Mouse (Mus musculus) forebrain, embryonic 10.5 days (tissue): ENCODE measurements at regions not wholly inside any gene's neighbourhood (a gene's known extent, or its start where the extent isn't known, plus 50 kb on each side); places are given as distances from the start of the nearest gene placed in this dataset.
"Not testable (repeated sequence)": the region's sequence is repeated elsewhere in the genome, so short reads cannot be mapped to it uniquely, and the experiment has no call there.

ENCODE experiments used
- DNase-seq: peaks from one replicate; pipeline ENCODE4 v3.0.0-alpha.2; 2017; ENCODE audit warnings: low spot score; ENCODE audit errors: extremely low spot score
- H3K27ac ChIP-seq: fragments of 300-500 bp; sonication (generic); 2 replicates; pipeline ENCODE4 v1.5.1; 2016; ENCODE audit warnings: mild to moderate bottlenecking
- H3K27me3 ChIP-seq: fragments of 300-500 bp; sonication (generic); 2 replicates; pipeline ENCODE4 v1.6.1; 2016; ENCODE audit warnings: mild to moderate bottlenecking; ENCODE audit not compliant: poor library complexity, severe bottlenecking
- H3K36me3 ChIP-seq: fragments of 300-500 bp; sonication (generic); replicated peaks from 2 replicates; pipeline ENCODE4 v1.6.1; 2016; ENCODE audit warnings: mild to moderate bottlenecking, moderate library complexity
- H3K4me1 ChIP-seq: fragments of 300-500 bp; sonication (generic); 2 replicates; pipeline ENCODE4 v1.6.1; 2016
- H3K4me3 ChIP-seq: fragments of 300-500 bp; sonication (generic); 2 replicates; pipeline ENCODE4 v1.5.1; 2016; ENCODE audit warnings: mild to moderate bottlenecking, moderate library complexity
- H3K9me3 ChIP-seq: fragments of 300-500 bp; sonication (generic); 2 replicates; pipeline ENCODE4 v1.6.1; 2016; ENCODE audit warnings: mild to moderate bottlenecking, moderate library complexity
- WGBS: fragments of 180-500 bp; shearing (Covaris S2); methylation state at CpG from one replicate; pipeline ENCODE4 v1.1.7; 2016; 5-methylcytosine and 5-hydroxymethylcytosine counted together

DNA sequence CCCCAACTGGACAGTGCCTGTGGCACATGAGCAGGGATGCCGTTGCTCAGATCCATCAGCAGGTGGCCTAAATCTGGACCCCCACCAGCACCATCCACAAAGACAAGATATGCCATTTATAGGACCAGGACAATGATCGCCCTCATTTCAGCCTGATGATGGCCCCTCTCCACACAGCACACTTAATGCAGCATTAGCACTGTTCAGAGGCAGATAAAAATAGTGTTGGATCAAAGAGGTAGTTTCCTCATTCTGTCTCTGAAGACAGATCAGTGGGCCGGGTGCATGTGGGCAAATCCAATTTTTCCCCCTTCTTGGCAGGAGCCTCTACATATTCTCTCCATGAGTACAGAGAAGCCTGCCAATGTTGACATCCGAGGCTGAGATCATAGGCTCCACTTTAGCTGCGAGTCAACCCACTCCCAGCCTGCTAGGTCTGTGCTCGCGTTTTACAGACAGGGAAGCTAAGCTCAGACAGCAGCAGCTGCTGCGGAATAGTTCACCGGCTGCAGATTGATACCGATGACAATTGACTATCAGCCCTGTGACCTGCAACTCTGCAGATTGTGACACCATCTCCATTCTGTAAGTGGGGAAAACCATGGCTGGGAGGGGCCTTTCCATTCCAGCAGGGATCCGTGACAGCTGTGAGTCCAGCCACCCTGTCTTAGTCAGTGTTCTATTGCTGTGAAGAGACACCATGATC, 188.7 kb upstream of the Hs6st1 start:
- H3K27ac ChIP-seq = no peak overlapping the region
- H3K27me3 ChIP-seq = no peaks in the 10 kb centered on the region
- 85% methylated on average over 11 of the region's 11 CpGs for WGBS
- H3K9me3 ChIP-seq = no peaks in the 10 kb centered on the region
- H3K4me1 ChIP-seq = peaks cover 18% of the 10 kb centered on the region
- H3K36me3 ChIP-seq = no peaks in the 10 kb centered on the region
- H3K4me3 ChIP-seq = no peak overlapping the region
- DNase-seq = no peak

DNA sequence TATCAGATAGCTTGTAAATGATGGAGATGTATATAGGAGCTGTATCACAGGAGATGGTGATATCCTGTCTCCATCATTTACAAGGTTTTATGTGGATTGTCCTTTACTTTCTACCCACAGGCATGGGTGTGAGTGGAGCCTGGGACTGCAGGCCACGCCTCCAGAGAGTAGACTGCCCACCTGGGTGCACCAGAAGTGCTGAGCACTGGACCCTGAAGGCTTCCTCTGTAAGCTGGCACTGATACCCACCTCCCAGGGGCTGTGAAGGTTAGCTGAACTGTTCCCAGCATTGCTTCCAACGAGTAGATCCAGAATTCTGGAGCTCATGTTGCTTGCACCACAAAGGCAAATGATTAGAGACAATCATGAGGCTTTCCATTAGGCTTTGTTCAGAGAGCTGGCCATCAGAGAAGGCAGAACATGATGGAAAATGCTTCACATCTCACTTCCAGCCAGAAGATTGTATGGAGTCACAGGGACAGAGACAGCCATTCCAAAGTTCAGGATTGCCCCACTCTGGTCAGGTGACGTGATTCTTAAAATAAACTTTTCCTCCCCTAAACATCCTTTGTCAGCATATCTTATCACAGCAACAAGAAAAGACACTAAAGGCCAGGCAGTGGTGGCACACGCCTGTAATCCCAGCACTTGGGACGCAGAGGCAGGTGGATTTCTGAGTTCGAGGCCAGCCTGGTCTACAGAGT, 187.5 kb upstream of the Hs6st1 start:
- Histone ChIP-seq H3K9me3 (no peaks in the 10 kb centered on the region), H3K27me3 (no peaks in the 10 kb centered on the region), H3K36me3 (no peaks in the 10 kb centered on the region), H3K4me1 (peaks cover 12% of the 10 kb centered on the region), H3K27ac (no peak overlapping the region), H3K4me3 (no peak overlapping the region)
- no peak for DNase-seq
- WGBS = 85% methylated on average over 6 of the region's 6 CpGs

DNA sequence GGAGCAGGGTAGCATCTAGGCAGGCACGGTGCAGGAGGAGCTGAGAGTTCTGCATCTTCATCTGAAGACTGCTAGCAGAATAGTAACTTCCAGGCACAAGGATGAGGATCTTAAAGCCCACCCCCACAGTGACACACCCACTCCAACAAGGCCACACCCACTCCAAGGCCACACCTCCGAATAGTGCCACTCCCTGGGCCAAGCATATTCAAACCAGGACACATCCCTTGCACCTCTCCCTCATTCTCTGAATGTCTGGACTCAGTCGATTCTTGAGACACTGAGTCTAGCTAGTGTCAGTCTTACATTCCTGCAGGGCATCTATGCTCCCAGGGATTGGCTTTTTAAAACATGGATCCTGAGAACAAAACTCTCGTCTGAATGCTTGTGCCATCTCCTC, 186.7 kb upstream of the Hs6st1 start:
- no peak overlapping the region for H3K27ac ChIP-seq
- WGBS = 87% methylated on average over 4 of the region's 4 CpGs
- no peaks in the 10 kb centered on the region for H3K9me3 ChIP-seq
- DNase-seq = no peak
- no peaks in the 10 kb centered on the region for H3K36me3 ChIP-seq
- 0 out of 2 replicates have a peak, but pooled peaks cover 8% of the 10 kb centered on the region for H3K4me1 ChIP-seq
- no peak overlapping the region for H3K4me3 ChIP-seq
- H3K27me3 ChIP-seq = no peaks in the 10 kb centered on the region

DNA sequence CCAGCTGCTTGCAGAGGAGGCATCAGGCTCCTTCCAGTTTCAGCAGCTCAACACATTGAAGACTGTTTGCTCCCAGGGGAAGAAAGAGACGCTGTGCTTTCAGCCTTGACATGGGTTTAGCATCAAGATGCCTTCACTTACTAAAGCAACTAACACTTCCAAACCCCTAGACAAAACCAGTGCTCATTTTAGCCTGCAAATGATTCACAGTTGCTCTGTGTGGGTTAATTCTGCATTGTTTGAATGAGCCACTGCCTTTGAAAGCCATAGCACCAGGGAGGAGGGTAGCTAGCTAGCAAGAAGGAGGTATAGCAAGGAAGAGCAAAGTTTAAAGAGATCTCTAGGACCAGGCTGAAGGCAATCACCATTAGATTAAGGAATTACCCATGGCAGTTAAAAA, 186.1 kb upstream of the Hs6st1 start:
- no peaks in the 10 kb centered on the region for H3K27me3 ChIP-seq
- WGBS = 79% methylated on average over 1 of the region's 1 CpGs

DNA sequence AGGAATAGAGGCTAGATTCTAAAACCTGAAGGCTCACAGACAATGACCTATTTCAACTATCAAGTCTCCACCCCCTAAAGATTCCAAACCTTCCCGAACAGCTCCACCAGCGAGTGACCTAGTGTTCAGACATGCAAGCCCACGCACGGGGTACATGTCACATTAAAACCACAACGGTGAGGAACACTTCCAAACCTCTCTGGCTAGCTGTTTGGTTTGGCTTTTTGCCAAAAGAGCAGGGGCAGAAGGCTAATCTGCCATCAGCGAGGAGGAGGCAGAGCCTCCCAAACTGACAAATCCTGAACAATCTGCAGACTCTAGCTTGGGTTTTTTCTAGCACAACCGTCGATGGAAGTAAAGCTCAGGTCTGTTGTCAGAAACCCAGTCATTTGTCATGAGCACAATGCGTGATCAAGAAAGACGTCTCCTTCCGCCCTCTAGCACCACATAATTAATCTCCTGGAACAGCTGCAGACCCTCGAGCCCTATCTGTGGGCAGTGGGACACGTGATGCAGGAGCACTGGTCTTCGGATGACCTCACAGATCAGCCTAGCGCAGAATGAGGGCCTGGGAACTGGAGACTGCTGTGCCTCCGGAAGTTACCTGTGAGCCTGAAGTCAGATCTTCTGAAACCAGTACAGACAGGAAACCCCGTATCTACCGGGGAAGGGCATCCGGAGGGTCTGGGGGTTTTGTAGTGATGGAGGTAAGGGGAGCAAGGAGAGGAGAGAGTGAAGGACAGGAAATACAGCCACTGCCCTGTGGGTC, 178.3 kb upstream of the Hs6st1 start:
- H3K4me3 ChIP-seq = no peak overlapping the region
- no peak overlapping the region for H3K27ac ChIP-seq
- H3K9me3 ChIP-seq = peaks cover 8% of the 10 kb centered on the region; the same call in 1 of the 2 replicates
- 85% methylated on average over 19 of the region's 19 CpGs for WGBS
- no peaks in the 10 kb centered on the region for H3K27me3 ChIP-seq
- H3K4me1 ChIP-seq = 0 out of 2 replicates have a peak, but pooled peaks cover 5% of the 10 kb centered on the region
- no peaks in the 10 kb centered on the region for H3K36me3 ChIP-seq
- DNase-seq = no peak

More for the DNA sequence above, 186.1 kb upstream of the Hs6st1 start:
- H3K4me3 ChIP-seq = no peak overlapping the region
- no peak for DNase-seq
- no peaks in the 10 kb centered on the region for H3K36me3 ChIP-seq
- H3K9me3 ChIP-seq = no peaks in the 10 kb centered on the region
- H3K27ac ChIP-seq = no peak overlapping the region
- 0 out of 2 replicates have a peak, but pooled peaks cover 8% of the 10 kb centered on the region for H3K4me1 ChIP-seq

DNA sequence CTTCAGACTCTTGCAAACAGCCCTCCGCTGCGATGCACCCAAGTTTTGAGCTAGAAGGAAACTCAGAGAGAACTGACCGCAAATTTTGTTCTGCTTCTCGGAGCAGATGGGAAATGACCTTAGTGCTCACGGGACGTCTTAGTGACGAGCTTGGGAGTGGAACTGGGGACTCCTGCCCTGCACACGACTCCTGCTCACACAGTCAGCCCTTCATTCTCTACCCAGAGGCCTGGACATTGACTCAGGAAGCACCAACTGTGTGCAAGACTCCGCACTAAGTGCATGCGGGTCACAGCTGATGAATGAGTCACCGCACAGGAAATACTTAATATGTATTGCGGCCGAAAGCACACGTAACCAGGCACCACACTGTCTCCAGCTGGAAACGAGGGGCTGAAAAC, 177.7 kb upstream of the Hs6st1 start:
- Histone ChIP-seq H3K36me3 (no peaks in the 10 kb centered on the region), H3K4me3 (no peak overlapping the region), H3K4me1 (no peaks in the 10 kb centered on the region), H3K27ac (no peak overlapping the region), H3K9me3 (peaks cover 13% of the 10 kb centered on the region; the same call in 1 of the 2 replicates), H3K27me3 (no peaks in the 10 kb centered on the region)
- 89% methylated on average over 15 of the region's 15 CpGs for WGBS
- DNase-seq = no peak

DNA sequence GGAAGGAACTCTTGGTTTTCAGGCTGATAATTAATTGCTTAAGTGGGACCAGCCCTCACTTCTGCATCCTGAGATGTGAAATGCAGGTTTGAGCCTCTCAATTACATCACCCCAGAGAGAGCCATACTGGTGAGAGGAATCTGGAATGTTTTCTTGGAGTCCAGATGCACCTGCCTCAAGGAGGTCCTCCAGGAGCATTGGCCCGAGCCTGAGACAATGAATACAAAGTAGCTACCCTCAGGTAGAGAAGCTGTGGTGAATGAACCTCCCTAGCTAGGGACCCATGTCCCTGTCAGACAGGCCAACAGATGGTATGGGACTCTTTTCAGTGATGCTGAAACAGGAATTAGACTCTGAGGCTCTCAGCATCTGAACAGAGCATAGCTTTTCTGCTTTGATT, 168.7 kb upstream of the Hs6st1 start:
- H3K4me3 ChIP-seq = no peak overlapping the region
- 73% methylated on average over 1 of the region's 1 CpGs for WGBS
- DNase-seq = no peak
- H3K4me1 ChIP-seq = no peaks in the 10 kb centered on the region
- H3K36me3 ChIP-seq = no peaks in the 10 kb centered on the region
- H3K27ac ChIP-seq = no peak overlapping the region
- no peaks in the 10 kb centered on the region for H3K27me3 ChIP-seq
- peaks cover 14% of the 10 kb centered on the region; the same call in 1 of the 2 replicates for H3K9me3 ChIP-seq

DNA sequence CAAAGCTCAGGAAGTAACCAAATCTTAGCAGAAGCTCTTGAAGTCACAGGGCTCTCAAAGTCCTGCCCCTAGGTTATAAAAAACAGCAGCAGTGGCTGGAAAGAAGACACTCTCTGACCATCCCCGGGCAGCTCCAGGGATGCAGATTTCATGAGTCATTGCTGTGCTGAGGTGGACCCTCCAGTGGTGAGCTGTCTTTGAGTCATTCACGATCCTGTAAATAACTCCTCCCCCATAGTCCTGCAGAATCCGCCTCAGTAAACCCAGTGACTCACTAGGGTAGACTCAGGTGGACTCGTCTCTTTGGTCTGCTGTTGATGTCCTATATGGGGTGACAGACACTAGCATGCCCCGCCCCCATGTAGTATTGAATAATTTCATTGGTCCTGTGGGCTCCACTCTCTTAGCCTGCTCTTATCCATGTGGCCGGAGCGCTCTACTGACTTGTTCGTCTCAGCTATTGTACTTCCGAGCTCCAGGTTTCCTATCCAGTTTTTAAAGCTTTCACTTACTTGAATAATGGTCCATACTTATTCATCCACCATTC, 164.1 kb upstream of the Hs6st1 start:
- Histone ChIP-seq H3K27ac (no peak overlapping the region), H3K4me1 (peaks cover 11% of the 10 kb centered on the region), H3K36me3 (no peaks in the 10 kb centered on the region), H3K4me3 (no peak overlapping the region), H3K9me3 (no peaks in the 10 kb centered on the region), H3K27me3 (no peaks in the 10 kb centered on the region)
- 87% methylated on average over 9 of the region's 9 CpGs for WGBS
- DNase-seq = no peak

DNA sequence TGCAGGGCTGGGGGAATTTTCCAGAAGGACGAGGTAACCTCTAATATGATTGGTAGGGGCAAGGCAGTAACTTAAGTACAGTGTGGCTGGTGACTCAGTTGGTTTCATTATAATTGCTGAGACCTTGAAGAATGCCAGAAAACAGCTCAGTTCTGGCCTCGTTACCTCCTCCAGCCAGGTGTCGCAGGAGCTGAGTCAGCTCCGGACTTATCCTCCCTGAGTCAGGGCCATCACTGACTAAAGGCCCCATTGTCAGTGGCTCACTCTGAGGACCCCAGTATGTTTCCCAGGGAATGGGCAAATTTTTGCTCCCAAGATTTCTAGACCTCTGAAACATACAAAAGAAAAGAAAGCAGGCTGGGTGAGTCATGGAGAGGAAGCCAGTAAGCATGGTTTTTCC, 154.6 kb upstream of the Hs6st1 start:
- Histone ChIP-seq H3K4me1 (no peaks in the 10 kb centered on the region), H3K27ac (no peak overlapping the region), H3K9me3 (peaks cover 5% of the 10 kb centered on the region), H3K36me3 (no peaks in the 10 kb centered on the region), H3K27me3 (no peaks in the 10 kb centered on the region), H3K4me3 (no peak overlapping the region)
- no peak for DNase-seq
- WGBS = 90% methylated on average over 4 of the region's 4 CpGs

DNA sequence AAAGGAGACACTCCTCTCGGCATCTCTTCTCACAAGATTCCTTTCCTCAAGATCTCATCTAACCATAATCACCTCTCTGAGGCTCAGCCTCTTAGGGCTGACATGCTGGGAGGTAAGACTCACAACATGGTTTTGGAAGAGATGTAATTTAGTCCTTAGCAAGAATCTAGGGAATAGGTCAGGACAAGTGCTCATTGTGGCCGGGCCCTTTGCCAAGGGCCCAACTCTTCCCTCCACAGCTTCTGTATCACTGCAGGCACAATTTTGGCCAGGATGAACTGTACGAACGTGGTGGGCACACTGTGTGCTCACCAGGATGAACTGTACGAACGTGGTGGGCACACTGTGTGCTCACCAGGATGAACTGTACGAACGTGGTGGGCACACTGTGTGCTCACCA, 154.0 kb upstream of the Hs6st1 start:
- not testable (repeated sequence) for H3K4me1 ChIP-seq, H3K9me3 ChIP-seq, H3K27ac ChIP-seq, H3K4me3 ChIP-seq, DNase-seq, H3K36me3 ChIP-seq, H3K27me3 ChIP-seq
- 91% methylated on average over 8 of the region's 8 CpGs for WGBS

DNA sequence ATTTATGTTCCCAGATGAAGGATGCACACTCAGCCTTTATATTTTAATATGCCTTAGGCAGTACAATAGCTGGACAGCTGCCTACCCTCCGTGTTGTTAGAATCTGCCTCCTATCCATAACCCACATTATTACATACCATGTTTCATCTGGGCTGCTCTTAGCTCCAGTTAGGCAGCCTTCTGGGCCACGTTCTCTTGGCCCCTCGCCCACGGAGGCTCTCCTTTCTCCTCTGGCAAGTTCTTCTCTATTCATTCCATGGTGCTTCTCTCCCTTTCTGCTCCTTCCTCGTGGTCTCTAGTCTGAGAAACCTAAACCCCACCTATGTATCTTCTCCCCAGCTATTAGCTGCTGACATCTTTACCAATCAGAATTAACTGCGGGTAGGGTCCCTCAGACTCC, 152.7 kb upstream of the Hs6st1 start:
- Histone ChIP-seq H3K27ac (no peak overlapping the region), H3K9me3 (peaks cover 5% of the 10 kb centered on the region), H3K4me1 (0 out of 2 replicates have a peak, but pooled peaks cover 8% of the 10 kb centered on the region), H3K4me3 (no peak overlapping the region), H3K36me3 (no peaks in the 10 kb centered on the region), H3K27me3 (no peaks in the 10 kb centered on the region)
- DNase-seq = no peak
- 90% methylated on average over 6 of the region's 6 CpGs for WGBS

DNA sequence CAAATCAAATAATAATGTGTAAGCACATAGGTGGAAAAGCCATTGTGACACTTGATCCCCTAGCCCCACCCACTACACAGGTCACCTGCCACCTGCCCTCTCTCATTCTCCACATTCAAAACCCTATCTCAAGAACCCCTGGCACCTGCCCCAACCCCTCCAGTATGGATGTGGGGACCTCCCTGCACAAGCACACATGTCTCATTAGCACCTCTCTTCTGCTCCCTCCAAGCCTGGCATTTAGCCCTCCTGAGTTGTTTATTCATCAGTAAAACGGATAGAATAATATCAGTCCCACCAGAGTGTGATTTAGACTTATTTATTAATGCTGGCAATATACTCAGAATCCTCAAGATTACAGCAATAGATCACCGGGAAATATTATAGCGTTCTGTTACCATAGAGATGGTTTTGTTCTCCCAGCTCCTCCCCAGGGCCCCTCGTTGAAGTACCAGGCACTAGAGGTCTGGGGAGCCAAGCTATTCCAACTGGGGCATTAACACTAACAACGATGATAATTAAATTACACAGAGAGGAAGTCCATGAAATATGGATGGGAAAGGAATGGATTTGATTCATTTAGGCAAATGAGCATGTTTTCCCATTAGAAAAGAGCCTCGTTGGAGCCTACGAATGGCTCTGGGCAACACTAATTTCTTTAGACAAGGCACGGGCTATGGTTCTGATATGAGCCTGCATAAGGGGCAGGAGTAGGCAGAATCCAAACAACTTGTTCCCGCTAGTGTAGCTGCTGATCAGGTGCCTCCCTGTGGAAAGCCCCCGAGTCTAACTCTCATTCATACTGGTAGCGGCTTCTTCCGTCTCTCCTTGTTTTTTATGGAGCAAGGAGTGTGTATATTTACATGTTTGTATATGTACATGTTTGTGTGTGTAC, 148.1 kb upstream of the Hs6st1 start:
- H3K4me1 ChIP-seq = 0 out of 2 replicates have a peak, but pooled peaks cover 8% of the 10 kb centered on the region
- DNase-seq = no peak
- no peak overlapping the region for H3K4me3 ChIP-seq
- 87% methylated on average over 12 of the region's 12 CpGs for WGBS
- H3K36me3 ChIP-seq = no peaks in the 10 kb centered on the region
- H3K27me3 ChIP-seq = no peaks in the 10 kb centered on the region
- no peaks in the 10 kb centered on the region for H3K9me3 ChIP-seq
- no peak overlapping the region for H3K27ac ChIP-seq
